Mouse (Mus musculus): ENCODE data around the gene Usp5. TPM values are rescaled to one million over a fixed set of nuclear protein-coding genes. Genes with fewer than 3 reads are reported as not detected.
A peak's percentile ranks its signal among the peaks of the same experiment; 100 is the strongest.

Usp5 gene
- polyA plus RNA-seq, 1 experiment = 65.0 TPM

DNA sequence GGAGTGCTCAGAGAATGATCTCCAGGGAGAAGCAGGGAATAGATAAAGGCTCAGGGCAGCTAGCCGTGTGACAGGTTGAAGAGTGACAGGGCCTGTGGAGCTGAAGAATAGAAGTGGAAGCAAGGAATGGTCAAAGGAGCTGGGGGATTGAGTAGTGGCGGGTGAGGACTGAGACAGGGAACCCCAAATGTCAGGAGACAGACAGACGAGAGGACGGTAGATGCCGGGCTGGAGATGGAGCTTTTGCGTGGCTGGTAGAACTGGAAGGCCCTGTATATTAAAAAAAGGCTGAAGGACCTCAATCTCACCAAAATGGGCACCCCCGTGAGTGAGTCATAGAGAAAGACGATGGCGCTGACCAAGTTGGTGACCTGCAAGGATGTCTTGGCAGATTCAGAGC is 31.2 kb upstream of the Usp5 start:
- Histone ChIP-seq H3K27ac (ENCODE audit: insufficient read depth, low read depth, low read length) (no peak overlapping the region), H3K4me1 (ENCODE audit: control insufficient read depth, insufficient read depth, low read length) (peaks cover 29% of the 10 kb centered on the region), H3K4me3 (ENCODE audit: insufficient read depth, low read length) (no peak overlapping the region)
- no peak for TF ChIP-seq CTCF (IDR thresholded peaks at IDR 0.05; ENCODE audit: low read depth, low read length)

DNA sequence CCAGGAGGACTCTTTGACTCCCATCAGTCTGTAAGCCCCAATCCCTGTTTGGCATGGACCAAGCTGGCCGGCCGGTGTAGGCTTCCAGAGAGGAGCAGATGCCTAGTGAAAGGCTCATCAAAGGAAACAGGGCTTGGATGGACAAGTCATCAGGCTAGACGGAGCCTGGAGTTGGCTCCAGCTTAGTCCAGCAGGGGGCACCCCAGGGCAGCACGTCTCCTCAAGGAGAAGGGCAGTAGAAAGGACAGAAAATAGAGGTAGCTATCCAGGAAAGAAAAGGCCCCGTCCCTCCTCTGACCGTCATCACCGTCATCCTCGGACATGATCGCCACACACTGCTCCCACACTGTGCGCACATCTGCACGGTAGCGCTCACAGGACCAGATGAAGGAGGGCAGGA is 30.4 kb upstream of the Usp5 start:
- no peak overlapping the region for H3K4me3 ChIP-seq (ENCODE audit: insufficient read depth, low read length)
- peak; percentile 88 for TF ChIP-seq CTCF (IDR thresholded peaks at IDR 0.05; ENCODE audit: low read depth, low read length)
- TF ChIP-seq POLR2A (IDR thresholded peaks at IDR 0.05; ENCODE audit: borderline replicate concordance, low read depth, low read length) = no peak
- H3K4me1 ChIP-seq (ENCODE audit: control insufficient read depth, insufficient read depth, low read length) = peaks cover 26% of the 10 kb centered on the region
- H3K27ac ChIP-seq (ENCODE audit: insufficient read depth, low read depth, low read length) = no peak overlapping the region

DNA sequence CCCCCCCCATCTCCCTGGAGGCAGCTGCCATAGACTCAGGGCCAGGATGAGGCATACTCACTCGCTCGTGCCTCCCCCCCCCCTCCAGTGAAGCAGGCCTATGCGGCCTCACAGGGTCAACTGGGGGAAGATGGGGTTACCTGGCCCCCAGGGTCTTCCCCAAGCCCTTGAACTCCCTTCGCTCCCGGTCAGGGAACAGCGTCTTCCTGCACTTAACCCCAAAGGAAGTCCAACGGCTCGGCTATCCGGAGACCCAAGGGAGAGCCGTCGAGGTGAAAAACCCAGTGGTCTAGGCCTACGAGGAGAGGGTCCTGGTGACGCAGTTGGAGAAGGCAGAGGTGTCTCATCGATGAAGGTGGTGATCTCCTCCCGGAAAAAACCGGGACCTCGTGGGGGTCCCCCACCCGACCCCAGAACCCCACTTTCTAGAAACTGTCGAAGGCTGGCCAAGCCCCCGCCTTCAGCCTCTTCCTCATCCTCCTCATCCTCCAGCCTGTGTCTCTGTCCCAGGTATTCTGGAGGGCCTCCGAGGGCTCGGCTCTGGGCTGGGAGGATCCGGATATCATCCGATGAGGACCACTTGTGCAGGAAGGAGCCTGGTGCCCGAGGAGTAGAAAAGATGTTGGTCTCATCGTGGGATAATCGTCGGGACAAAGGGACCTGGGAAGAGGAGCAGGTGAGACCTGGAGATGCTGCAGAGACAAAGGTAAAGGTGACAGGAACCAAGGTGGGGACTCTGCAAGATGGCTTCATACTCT is 29.5 kb upstream of the Usp5 start:
- Histone ChIP-seq H3K27ac (ENCODE audit: insufficient read depth, low read depth, low read length) (no peak overlapping the region), H3K4me1 (ENCODE audit: control insufficient read depth, insufficient read depth, low read length) (peaks cover 24% of the 10 kb centered on the region), H3K4me3 (ENCODE audit: insufficient read depth, low read length) (no peak overlapping the region)
- TF ChIP-seq CTCF (IDR thresholded peaks at IDR 0.05; ENCODE audit: low read depth, low read length) (no peak), POLR2A (IDR thresholded peaks at IDR 0.05; ENCODE audit: borderline replicate concordance, low read depth, low read length) (no peak)

DNA sequence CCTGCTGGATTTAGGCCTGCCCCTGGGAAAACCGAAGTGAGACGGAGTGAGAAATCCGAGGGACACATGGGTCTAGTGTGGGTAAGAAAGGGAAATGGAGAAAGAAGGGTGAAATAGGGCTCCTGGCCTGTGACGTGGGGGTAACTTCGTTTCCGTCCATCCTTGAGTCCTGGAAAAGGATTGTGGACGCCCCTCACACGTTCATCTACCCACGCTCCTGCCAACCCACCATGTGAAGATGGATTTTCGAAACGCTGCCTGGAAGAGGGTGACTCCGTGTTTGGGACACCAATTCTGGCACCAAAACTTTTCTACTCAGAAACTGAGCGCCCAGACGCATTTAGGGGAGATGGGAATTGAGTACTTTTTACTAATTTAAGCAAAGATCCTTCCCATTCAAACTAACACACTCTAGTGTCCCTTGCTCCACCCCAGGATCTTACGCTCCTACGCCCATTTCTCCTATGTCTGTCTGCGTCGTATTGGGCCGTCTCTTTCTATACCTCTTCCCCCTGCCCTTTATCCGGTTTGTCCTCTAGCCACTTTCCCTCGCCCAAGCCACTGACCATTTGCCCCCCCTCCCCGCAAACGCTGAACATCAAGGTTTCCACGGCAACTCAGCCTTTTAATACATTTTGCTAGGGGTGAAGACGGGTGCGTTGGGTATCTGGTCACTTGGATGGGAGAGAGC is 28.7 kb upstream of the Usp5 start:
- H3K4me3 ChIP-seq (ENCODE audit: insufficient read depth, low read length) = peak overlapping the region; percentile 73

DNA sequence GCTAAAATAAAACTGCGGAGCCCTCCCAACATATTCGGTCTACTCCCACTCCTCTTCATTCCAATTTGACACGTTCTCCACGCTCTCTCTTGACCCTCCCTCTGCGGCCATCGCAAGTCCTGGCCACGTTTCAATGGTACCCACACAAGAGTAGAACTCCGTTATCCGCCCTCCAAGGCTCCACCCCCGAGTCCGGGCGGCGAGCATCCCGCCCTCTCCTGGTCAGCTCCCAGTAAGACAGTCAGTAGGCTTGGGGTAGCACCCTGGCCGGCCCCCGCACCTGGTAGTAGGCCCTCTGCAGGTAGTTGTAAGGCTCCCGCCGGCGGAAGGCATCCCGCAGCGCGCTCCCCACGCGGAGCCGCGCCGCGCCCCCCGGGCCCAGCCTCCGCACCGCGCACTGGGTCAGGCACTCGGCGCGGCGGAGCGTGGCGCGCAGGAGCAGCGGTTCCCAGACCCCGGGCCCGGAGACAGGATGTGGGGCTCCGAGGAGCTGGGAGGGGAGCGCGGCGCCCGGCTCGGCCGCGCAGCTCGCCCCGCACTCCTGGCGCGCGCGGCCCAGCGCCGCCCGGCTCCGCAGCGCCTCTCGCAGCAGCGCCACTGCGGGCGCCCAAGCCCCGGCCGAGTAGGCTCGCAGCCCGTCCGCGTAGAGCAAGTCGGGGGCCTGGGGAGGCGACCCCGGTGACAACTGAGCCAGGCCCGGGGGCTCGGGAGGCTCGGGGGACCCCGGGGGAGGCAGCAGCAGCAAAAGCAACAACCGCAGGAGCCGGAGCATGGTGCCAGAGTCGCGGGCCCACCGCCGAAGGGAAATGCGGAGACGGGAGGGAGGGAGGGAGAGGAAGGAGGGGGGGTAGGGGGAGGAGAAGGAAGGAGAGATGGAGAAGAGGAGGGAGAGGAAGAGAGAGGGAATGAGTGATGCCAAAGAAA is 27.9 kb upstream of the Usp5 start, which contains the start of gene P3h3:
Gene P3h3 (minus strand): TSS at position 837 of the 924 bp plus-strand sequence.
- H3K4me1 ChIP-seq (ENCODE audit: control insufficient read depth, insufficient read depth, low read length) = peaks cover 21% of the 10 kb centered on the region
- H3K4me3 ChIP-seq (ENCODE audit: insufficient read depth, low read length) = peak within 1 kb of the TSS; percentile 73
- no peak for TF ChIP-seq POLR2A (IDR thresholded peaks at IDR 0.05; ENCODE audit: borderline replicate concordance, low read depth, low read length)
- TF ChIP-seq CTCF (IDR thresholded peaks at IDR 0.05; ENCODE audit: low read depth, low read length) = peak; percentile 41; the same call in 1 of the 2 replicates
- 0 out of 2 replicates have a peak within 1 kb of the TSS, but pooled peaks have one; percentile 19 for H3K27ac ChIP-seq (ENCODE audit: insufficient read depth, low read depth, low read length)

More for the DNA sequence above, 28.7 kb upstream of the Usp5 start:
- H3K27ac ChIP-seq (ENCODE audit: insufficient read depth, low read depth, low read length) = no peak overlapping the region
- TF ChIP-seq CTCF (IDR thresholded peaks at IDR 0.05; ENCODE audit: low read depth, low read length) = no peak
- TF ChIP-seq POLR2A (IDR thresholded peaks at IDR 0.05; ENCODE audit: borderline replicate concordance, low read depth, low read length) = no peak
- H3K4me1 ChIP-seq (ENCODE audit: control insufficient read depth, insufficient read depth, low read length) = peaks cover 24% of the 10 kb centered on the region

DNA sequence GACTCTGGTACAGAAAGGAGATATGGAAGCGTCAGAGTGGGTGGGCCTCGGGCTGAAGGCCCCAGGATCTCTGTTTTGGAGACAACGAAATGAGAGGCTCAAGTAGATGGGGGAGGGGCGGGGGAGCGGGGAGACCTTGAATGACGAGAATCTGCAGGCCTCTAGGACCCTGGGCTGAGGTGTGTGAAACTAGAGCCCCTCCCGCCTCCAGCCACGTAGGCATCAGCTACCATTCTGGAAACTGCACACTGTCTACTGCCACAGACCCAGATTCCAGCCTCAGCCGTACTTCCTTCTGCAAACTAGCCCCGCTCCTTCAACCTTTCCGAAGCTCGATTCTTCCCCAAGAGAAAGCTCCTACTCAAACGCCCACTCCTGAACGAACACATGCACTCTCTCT is 27.0 kb upstream of the Usp5 start:
- Histone ChIP-seq H3K4me3 (ENCODE audit: insufficient read depth, low read length) (peak overlapping the region; percentile 73), H3K27ac (ENCODE audit: insufficient read depth, low read depth, low read length) (no peak overlapping the region)

DNA sequence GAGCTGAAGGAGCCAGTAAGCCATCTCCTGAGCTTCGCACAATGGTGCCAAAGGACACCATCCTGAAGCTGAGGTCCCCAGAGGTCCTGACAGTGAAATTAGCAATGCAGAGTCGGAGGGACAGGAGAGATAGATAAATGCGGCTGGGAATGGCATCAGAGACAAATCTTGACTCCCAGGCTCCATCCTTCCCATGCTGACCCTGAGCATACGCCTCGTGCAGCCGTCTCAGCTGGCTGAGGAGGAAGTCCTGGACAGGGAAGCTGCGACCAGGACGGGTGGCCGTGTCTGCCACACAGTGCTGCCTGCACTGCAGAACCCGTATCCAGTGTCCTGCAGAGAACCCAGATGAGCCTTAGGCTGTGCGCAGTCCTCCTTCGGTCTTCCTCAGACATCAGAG is 25.4 kb upstream of the Usp5 start:
- TF ChIP-seq POLR2A (IDR thresholded peaks at IDR 0.05; ENCODE audit: borderline replicate concordance, low read depth, low read length) (no peak), CTCF (IDR thresholded peaks at IDR 0.05; ENCODE audit: low read depth, low read length) (no peak)
- H3K4me3 ChIP-seq (ENCODE audit: insufficient read depth, low read length) = no peak overlapping the region
- 0 out of 2 replicates have a peak overlapping the region, but pooled peaks have one; percentile 6 for H3K27ac ChIP-seq (ENCODE audit: insufficient read depth, low read depth, low read length)
- H3K4me1 ChIP-seq (ENCODE audit: control insufficient read depth, insufficient read depth, low read length) = peaks cover 18% of the 10 kb centered on the region

More for the DNA sequence above, 27.0 kb upstream of the Usp5 start:
- TF ChIP-seq CTCF (IDR thresholded peaks at IDR 0.05; ENCODE audit: low read depth, low read length) (no peak), POLR2A (IDR thresholded peaks at IDR 0.05; ENCODE audit: borderline replicate concordance, low read depth, low read length) (no peak)
- H3K4me1 ChIP-seq (ENCODE audit: control insufficient read depth, insufficient read depth, low read length) = peaks cover 17% of the 10 kb centered on the region

DNA sequence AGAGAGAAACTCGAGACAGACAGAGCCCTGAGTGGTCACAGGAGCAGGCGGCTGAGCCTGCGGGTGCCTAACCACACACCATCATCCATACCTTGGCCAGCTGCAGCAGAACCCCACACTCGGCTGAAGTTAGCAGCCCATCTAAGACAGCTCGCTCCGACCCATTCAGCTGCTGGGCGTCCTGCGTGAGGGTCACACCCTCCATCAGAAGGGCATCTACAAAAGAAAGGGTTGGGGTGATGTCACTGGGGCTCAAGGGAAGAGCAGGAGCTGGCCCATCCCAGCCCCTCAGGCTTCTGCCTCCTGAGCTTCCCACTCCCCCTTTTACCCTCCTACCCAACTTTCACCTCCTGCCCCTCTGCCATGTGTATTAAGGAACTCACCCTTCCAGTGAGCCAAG is 21.3 kb upstream of the Usp5 start:
- TF ChIP-seq POLR2A (IDR thresholded peaks at IDR 0.05; ENCODE audit: borderline replicate concordance, low read depth, low read length) (no peak), CTCF (IDR thresholded peaks at IDR 0.05; ENCODE audit: low read depth, low read length) (no peak)
- H3K27ac ChIP-seq (ENCODE audit: insufficient read depth, low read depth, low read length) = no peak overlapping the region
- H3K4me3 ChIP-seq (ENCODE audit: insufficient read depth, low read length) = no peak overlapping the region
- H3K4me1 ChIP-seq (ENCODE audit: control insufficient read depth, insufficient read depth, low read length) = peaks cover 27% of the 10 kb centered on the region

DNA sequence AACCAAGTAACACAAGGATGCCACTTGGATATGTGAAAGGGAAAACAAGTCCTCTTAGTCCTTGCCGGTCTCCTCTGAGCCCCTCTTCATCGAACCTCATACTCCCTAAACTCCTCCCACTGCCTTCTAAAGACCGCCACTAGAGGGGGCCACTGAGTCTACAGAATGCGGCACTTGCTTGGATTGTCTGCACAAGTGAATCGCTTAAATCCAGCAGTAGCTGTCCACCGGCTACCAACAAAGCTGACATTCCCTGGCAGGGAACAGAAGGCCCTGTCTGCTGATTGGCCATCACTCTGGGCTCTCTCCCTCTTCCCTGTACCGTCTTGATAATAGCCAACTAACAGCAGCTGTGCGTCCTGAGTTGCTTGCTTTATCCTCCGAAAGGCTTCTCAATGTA is 18.0 kb upstream of the Usp5 start:
- Histone ChIP-seq H3K4me3 (ENCODE audit: insufficient read depth, low read length) (no peak overlapping the region), H3K4me1 (ENCODE audit: control insufficient read depth, insufficient read depth, low read length) (peaks cover 17% of the 10 kb centered on the region), H3K27ac (ENCODE audit: insufficient read depth, low read depth, low read length) (no peak overlapping the region)
- peak; percentile 88 for TF ChIP-seq CTCF (IDR thresholded peaks at IDR 0.05; ENCODE audit: low read depth, low read length)
- no peak for TF ChIP-seq POLR2A (IDR thresholded peaks at IDR 0.05; ENCODE audit: borderline replicate concordance, low read depth, low read length)
